Mouse (Mus musculus): ENCODE measurements around the gene Gsta2.
"Not testable (repeated sequence)": the region's sequence is repeated elsewhere in the genome, so short reads cannot be mapped to it uniquely, and the experiment has no call there.

Gsta2 gene

DNA sequence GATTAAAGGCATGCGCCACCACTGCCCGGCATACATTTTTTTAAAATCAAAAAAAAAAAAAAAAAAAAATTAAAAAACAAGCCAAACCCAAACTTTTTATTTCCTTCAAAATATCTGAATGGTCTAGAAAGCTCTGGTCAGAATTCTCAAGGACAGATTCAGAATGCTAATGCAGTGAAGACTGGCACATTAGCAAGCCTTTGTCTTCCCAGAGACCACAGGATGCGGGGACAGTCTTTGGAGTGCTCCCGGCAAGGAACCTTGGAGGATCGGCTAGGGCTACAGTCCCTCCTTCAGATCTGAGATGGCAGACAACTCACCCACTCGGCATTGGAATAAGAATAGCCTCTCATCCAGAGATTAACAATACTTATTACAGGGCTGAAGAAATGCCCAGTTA, 9.1 kb upstream of the Gsta2 start:
- DNase-seq, result no peak

DNA sequence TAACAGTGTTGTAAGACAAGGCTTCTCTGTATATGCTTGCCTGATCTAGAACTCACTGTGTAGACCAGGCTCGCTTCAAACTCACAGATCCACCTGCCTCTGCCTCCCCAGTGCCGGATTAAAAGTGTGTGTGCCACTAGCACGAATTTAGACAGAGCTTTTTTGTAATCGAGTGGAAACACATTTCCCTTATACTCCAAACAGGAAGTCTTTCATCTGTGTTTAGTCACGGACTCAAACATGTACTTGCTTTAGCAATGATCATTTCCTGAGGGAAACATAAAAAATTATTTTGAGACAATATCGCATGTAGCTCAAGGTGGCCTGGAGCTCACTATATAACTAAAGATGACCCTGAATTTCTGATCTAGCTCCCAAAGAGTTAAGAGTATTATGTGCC, 7.8 kb upstream of the Gsta2 start:
- DNase-seq, result no peak

DNA sequence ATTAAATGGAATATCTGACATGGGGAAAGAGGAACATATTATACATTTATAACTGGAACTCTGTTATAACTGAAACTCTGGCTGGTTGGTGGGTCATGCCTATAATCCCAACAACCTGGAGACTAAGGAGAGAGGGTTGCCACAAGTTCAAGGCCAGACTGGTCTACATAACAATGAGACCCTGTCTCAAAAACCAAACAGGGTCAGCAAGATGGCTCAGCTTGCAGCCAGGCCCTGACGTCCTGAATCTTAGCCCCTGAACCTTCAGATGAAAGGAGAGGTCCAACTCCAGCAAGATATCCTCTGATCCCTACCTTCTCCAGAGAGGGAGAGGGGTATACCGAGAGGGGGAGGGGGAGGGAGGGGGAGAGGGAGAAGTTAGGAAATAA, 4.9 kb upstream of the Gsta2 start:
- no peak for DNase-seq

DNA sequence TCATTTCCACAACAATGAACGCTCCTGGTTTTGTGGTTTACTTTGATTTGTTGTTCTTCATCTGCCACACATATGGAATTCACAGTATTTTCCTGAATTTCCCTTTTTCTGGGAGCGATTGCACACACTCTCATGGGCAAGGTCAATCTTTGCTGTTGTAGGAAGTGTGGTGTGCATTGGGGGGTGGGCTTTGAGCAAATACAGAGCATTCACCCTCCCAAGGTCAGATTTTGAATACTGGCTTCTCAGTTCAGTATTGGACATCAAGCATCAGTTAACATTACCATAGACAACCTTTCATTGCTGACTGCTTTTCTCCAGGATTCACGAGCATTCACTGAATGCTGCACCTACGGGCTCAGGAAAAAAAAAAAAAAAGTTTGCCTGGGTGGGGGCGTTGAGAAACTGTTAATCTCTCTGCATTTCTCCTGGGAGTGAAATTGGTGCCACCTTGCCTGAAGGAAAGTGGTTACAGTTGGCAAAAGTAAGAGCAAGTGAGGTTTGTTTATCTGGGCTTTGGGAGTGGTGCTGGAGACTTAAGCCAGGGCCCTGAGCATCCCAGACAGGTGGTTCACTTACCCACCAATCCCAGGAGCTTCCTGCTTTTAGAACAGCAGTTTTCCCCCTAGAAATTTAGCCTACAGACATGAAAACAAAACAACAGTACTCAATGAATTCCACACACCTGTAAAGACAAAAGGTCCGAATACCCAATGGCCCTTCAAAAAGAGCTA, 4.3 kb upstream of the Gsta2 start:
- DNase-seq, result no peak

DNA sequence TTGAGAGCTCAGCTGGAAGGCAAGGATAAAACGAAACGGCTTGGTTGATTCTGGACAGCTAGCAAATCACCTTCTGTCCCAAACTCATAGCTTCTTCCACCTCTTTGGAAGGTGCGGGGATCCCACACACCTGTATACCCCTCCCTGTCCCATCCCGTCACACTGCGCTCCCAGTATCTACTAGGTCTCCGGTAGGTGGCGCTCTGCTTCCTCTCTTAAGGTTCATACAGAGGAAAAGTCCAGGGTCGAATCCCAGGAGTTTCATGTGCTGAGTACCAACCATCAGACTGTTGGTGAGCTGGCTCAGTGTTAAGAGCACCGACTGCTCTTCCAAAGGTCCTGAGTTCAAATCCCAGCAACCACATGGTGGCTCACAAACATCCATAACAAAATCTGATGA, 2.5 kb upstream of the Gsta2 start:
- DNase-seq, result peak; percentile 60 to 72

DNA sequence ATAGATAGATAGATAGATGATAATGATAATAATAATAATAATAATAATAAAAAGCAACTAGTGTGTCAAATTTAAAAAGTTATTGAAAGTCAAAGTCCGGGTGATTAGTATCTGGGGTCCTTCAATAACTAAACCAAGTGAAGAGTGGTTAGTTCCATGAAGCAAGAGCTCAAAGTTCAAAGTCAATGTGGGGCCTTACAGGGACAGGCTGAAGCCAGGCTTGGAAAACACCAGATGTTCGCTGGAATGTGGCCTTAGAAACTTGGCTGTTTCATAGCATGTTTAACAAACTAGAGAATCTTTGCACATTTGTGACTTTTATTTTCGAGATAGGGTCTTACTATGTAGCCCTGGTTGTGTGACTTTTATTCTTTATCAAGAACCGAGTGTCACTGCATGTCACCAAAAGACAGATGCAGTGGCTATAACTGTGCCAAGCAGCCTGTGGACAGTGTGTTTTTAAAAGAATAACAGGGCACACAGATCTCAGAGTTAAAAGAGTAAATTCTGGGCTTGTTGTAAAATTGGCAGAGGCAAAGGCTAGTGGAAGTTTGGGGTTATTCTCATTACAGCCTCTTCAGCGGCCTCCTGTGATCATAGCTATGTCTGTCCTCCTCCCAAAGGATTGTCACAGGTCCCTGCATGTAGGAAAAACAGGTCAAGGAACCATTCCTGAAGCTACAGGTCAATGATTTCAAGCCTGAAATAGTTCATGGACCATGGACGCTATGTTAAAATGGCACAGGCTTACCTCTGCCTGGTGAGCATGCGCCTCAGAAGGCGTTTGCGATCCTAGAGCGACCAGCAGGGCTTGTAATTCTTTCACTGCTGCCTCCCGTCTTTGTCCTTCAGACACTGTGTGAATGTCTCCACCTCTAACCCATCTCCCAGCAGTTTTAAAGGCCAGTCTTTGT, 666 bp downstream of the Gsta2 start:
- DNase-seq, result peak; percentile 43 to 77

DNA sequence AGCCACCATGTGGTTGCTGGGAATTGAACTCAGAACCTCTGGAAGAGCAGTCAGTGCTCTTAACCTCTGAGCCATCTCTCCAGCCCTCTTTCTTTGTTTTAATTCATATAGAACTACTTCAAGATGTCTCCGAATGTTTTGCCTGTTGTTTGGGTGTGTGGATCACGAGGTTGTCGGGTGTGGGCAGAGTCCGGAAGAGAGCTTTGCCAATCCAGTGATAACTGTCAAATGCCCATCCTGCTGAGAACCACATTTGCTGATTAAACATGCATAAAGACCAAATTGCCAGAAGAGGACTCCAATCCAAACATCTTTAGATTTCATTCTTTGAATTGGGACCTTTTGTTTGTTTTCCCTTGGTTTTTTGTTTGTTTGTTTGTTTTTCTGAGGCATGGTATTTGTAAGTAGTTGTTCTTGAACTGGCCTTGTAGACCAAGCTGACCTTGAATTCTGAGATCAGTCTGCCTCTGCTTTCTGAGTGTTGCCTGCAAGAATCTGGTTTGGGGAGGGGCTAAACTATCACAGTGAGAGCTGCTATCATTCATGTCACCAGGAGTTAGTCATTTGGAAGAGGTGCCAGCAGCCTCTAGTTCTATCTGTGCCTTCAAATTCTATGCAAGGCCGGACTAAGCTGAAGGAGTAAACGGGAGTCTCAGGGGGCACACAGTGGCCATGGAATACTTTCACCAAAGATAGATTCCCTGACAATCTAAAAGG, 3.9 kb downstream of the Gsta2 start:
- DNase-seq, result no peak

DNA sequence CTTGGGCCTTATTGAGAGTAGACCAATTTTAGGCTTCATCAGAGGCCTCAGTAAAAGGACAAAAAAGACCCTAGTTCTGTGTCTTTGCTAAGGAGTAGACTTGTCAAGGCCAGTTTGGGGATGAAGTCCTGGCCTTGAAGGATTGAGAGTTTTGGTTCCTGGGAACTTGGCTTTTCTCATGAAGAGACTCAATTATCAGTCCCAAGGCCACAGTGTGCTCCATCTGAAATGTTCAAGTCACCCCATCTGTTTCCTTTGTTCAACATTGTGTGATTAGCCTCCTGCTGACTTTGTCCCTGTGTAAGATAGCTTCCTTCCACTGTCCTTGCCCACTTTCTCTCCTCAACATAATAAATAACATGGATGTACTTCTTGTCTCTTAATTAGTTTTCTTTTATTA, 5.6 kb downstream of the Gsta2 start:
- not testable (repeated sequence) for DNase-seq

DNA sequence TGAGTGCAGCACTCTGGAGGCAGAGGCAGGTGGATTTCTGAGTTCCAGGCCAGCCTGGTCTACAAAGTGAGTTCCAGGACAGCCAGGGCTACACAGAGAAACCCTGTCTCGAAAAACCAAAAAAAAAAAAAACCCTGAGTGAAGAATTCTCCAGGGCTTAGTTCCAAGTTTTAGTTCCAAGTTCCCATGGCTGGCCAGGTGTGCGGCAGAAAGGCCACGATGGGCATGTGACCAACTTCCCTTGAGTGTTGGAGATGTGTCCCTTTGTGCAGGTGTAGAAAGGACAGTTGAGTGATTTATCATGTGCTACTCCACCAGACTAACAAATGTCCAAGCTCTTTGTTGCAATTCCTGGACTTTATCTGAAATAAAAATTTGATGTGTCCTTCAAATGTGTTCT, 6.4 kb downstream of the Gsta2 start:
- peak; percentile 49 to 53 for DNase-seq

DNA sequence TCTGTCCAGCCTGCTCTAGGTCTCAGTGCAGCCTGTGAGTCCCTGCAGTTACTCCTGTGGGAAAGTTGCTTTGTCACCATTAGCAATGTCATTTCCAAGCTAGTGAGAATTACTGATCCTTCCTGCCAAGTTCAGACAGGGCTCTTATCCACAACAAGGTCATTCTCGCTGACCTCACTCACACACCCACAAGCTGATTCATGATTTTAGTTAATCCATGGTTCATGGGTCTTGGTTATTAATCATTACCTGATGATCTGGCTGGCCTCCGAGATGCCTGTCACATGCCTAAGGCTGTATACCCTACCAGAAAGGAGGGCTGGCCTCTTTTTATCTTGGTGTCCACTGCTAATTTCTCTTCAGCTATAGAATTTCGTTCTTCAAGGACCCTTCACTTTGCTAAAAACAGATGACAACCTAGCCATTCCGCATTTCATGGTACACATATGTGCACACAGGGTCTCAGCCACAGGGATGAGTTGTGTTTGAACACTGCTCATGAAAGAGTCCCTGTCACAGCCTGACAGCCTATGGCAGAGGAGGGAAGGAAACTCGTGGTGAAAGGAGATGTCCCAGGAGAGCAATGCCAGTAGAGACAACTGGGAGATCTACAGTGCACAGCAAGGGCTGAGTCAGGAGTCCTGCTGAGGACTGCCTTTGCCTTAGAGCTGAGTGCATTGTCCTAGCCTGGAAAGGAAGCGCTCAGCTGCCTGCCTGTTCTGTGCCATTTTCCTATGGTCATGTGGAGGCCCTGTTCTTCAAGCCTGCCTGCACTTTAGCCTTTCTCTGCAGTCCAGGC, 7.2 kb downstream of the Gsta2 start:
- peak; percentile 90 to 95 for DNase-seq

DNA sequence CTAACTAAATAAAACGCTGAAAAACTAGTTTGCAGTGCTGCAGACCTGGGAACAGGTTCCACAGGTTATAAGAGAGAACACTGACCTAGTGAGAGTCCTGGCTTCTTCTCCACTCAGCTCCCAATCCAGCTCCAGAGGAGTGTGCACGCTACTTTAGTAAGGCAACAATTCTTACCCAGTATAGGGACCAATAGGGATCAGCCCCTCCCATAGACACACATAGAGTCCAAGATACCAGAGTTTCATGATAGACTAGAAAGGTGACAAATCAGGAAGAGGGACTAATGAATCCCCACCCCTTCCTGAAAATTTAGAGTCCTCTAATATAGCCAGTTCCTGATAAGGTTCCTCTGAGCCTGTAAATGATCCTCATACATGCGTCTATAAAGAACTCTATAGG, 8.6 kb downstream of the Gsta2 start:
- peak; percentile 11 to 78 for DNase-seq

DNA sequence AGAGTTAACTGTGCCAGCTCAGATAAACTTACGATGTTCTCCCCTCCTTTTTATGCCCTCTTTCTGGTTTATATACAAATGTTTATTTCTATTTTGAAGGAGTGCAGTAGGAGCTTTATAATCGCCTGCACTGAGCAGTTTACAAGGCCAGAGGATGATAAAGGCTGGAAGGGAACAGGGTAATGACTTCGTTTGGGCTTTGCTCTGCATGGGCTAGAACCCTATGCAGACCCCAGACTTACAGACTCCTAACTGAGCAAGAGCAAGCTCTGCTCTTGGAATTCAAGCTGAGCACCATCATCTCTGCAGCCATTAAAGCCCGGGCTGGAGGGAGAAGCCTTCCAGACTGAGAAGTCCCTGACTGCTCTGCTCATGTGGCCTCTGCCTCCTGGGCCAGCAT, 10.4 kb downstream of the Gsta2 start:
- not testable (repeated sequence) for DNase-seq

DNA sequence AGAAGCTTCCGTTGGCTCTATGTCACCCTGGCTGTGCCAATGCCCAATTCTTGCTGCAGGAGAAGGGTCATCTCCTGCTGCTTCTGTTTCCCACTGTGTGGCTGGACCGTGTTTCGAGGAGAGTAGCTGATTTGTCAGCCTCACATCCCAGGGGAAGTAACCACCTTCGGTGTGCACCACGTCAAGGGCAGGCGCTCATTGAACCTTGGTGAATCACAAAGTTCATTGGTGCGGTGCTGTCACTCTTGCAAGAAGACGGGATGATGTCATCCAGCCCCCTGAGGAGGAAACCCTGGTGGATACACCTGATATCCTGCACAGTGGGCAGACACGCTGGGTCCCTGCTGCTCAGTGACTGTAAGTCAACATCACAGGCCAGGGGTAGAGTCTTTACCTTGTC, 12.5 kb downstream of the Gsta2 start:
- DNase-seq, result peak; percentile 17 to 36

DNA sequence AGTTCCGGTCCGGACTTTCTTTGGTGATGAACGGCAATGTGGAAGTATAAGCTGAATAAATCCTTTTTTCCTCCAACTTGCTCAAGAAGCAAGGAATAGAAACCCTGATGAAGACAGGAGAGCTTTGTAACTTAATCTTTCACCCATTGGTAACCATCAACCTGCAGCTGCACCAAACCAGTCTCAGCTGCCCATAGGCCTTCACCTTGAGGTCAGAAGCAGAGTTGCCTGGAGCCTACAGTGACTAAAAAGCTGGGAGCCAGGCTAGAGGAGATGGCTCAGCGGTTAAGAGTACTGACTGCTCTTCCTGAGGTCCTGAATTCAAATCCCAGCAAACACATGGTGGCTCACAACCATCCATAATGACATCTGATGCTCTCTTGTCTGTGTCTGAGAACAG, 13.1 kb downstream of the Gsta2 start:
- peak in 1 of 2 experiments; percentile 4 for DNase-seq

DNA sequence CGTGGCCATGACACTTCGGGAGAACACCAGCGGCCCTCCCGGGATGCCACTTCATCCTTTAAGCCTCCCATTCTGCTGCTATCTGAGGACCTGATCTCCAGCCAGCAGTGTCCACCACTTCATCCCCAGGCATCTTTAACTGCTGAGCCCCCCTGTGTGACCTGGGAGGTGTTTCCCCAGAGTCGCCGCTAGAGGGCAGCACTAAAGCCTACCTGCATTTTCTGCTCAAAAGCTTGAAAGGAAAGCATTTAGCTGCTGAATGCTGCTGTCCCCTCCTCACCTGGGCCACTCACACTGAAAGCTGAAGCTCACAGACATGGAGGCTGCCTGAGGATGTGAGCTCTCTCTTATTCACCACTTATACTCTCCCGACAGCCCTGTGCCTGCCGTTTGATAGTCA, 15.3 kb downstream of the Gsta2 start:
- DNase-seq, result peak in 1 of 2 experiments; percentile 19

DNA sequence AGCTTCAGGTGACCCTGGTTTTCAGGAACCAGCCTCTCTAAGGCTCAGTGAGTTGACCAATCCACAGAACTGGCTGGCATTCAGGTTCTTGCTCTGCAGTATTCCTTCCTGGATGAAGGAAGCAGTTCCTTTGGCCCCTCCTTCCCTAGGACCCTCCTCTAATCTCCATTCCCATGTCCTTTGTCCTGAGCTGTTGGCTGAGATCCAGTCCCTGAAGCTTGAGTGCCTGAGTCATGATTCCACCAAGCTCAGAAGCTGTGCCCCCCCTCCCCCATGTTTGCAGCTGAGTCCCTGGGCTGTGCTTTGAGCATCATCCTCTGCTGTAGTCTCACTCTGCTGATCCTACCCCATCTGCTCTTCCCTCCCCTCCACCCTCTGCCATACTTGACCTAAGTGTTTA, 18.5 kb downstream of the Gsta2 start:
- not testable (repeated sequence) for DNase-seq

DNA sequence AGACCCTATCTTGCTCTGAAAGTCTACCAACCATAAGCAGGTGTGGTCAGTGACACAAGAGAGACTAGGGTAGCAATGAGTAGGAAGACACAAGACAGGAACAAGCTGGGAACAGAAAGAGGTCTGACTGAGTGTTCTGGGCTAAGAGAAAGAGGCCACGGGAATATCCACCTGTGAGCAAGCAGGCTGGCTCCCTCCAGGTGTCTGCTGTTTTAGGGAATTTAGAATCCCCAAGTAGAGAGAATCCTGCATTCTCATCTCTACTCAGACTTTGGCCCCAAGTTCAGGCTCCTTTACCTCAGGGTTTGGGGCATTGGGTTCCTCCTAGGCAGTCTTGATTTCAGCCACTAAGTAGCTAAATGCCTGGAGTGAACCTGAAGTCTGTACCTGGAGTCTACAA, 28.3 kb downstream of the Gsta2 start, which contains the start of gene Omt2b:
TSS of gene Omt2b (plus strand) at position 301 of the 400 bp plus-strand sequence.
- not testable (repeated sequence) for DNase-seq

DNA sequence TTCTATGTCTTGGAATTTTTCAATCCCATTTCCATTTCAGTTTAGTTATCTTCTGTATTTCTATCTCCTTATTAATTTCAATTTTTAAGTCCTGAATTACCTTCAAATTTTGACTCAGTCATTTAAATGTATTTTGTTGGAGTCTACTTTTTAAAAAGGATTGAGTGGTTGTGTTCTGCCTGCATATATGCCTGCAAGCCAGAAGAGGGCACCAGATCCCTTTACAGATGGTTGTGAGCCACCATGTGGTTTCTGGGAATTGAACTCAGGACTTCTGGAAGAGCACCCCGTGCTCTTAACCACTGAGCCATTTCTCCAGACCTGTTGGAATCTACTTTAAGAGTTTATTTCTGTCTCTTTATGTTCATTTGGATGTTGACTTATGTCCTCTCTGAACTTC, 36.1 kb downstream of the Gsta2 start:
- no peak for DNase-seq

DNA sequence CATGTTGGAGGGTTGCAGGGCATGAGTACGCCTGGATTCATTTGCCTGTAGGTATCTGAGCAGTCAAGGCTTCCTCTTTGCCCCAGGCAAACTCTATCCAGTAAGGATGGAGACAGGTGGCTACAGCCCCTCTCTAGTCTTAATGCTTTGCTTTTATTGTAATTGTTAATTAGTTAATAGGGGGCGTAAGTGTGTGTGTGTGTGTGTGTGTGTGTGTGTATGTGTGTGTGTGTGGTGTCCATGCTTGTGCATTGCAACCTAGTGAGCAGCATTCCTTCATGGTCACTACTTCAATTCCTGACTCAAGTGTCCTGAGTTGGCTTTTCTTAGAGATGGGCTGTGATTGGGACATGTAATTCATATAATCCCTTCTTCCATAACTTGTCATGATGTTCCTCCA, 40.9 kb downstream of the Gsta2 start, which contains the start of gene Omt2a:
TSS of gene Omt2a (minus strand) at position 101 of the 400 bp plus-strand sequence.
- no peak for DNase-seq

DNA sequence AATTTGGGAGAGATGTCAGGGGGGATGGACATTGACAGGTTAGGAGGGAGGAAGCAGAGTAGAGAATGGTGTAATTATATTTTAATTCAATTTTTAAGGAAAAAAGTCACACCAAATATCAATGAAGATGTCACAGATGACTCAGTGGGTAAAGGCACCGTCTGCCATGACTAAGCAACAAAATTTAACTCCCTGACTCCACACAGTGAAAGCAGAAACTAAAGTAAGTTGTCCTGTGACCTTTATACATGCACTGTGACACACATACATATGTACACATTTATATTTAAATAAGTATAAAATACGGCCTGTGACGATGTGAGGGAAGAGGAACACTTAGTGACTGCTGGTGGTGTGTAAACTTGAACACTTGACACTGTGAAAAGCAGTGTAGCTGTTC, 47.5 kb downstream of the Gsta2 start:
- DNase-seq, result not testable (repeated sequence)

DNA sequence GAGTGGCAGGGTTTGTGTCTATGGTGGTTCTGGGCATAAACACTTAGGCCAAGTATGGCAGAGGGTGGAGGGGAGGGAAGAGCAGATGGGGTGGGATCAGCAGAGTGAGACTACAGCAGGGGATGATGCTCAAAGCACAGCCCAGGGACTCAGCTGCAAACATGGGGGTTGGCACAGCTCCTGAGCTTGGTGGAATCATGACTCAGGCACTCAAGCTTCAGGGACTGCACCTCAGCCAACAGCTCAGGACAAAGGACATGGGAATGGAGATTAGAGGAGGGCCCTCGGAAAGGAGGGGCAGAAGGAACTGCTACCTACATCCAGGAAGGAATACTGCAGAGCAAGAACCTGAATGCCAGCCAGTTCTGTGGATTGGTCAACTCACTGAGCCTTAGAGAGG, 56.4 kb downstream of the Gsta2 start:
- DNase-seq, result not testable (repeated sequence)

DNA sequence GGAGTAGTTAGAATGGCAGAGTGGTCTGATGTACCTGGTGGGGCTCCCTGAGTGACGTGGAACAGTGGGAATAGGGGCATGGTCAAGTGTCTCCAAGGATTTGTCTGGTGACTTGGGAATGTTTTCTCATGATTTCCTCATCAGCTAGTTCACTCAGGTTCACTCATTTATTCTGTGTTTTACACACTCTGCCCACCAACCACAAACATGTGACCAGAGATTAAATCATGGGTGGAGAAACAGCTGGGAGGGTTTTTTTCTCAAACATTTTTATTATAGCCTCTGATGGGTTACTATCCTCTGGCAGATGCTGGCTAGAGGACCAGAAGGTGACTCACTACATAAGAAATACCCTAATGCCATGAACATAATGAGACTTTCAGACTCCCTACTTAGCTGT, 57.4 kb downstream of the Gsta2 start:
- no peak for DNase-seq

Data from kidney, adult 8-10 months (tissue).